Mouse (Mus musculus): ENCODE measurements around the gene Vps18.

The Vps18 gene

GRCm38 (mm10) chr2:119344537-119345138 is 56.1 kb downstream of the Vps18 start:
- DNase-seq (ENCODE audit: low spot score in 2 of 2): no peak
